Mouse (Mus musculus) ovary, postnatal 10 days (tissue): ENCODE data around the gene Ube4a.
"Not testable (repeated sequence)": the region's sequence is repeated elsewhere in the genome, so short reads cannot be mapped to it uniquely, and the experiment has no call there.

ENCODE experiments used
- DNase-seq: peaks from one replicate; pipeline ENCODE4 v3.0.0; 2022; ENCODE audit warnings: low spot score

The Ube4a gene

GRCm38 (mm10) chr9:44981104-44981503 is 15.7 kb upstream of the Ube4a start:
- no peak for DNase-seq

- no peak for DNase-seq
These were observed 14.8 kb upstream of the Ube4a start, which contains the start of gene Cd3g for GRCm38 (mm10) chr9:44980242-44980641. Cd3g (minus strand) TSS chr9:44980431.

DNA sequence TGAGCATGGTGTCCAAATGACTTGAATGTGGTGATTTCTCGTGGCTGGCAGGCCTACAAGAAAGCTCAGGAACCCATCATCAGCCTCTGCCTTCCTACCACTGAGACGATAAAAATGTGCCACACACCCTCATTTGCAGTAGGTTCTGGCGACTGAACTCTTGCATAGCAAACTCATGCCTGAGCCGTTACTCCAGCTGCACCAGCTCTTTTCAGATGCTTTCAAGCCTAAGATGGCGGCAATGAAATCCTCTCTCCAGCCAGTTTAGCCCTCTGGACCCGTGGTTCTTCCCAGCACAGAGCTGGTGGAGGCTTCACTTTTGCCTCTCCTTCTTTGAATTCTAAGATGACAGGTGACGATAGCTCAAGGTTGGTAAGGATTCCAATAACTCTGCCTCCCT is 14.4 kb upstream of the Ube4a start:
- DNase-seq = no peak

DNA sequence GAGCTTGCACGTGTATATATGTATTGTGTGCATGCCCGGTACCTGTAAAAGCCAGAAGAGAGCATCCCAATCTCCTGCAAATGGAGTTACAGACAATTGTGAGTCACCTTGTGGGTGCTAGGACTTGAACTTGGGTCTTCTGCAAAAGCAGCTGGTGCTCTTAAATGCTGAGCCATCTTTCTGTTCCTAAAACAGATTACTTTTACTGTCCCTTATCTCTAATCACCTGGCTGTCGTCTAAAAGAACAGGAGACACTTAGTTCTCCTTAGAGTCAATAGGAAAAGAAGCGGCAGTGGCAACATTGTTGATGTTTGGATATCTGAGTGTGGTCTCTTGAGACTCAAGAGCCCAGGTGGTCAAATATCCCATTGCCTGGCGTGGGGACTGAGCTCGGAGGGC is 12.4 kb upstream of the Ube4a start:
- DNase-seq = no peak

DNA sequence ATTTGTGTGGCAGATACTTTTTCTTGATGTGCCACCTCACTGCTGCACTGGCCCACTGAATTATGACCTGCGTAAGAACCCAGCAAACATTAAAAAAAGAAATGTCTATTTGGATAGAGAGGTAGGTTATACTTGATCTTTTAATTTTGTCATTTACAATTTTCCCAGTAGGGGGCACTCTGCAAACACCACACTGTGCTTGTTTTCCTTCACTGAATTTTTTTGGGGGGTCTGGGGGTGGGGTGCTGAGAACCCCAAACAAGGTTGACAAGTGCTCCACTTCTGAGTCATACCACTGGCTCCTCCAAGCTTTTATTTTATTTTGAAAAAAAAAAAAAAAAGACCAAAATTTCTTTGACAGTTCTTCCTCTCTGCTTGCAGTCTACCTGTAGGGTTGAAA is 4.0 kb upstream of the Ube4a start:
- no peak for DNase-seq

DNA sequence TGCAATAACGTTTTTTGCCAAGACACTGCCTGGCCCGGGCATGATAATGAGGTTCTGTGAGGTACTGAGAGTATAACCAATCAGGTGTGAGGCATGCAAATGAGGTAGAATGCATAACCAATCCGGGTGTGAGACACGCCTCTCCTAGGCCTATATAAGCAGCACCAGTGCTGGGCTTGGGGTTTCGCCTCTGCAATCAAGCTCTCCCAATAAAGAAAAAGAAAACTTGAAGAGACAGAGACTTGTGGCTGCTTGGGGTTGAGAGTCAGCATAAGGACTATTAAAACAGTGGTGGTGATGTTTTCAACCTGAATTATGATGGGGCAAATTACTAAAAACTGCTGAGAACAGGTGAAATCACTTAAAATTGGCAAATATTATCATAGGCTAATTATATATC is 2.4 kb upstream of the Ube4a start:
- not testable (repeated sequence) for DNase-seq

- DNase-seq = peak; percentile 9
These were observed 1.4 kb upstream of the Ube4a start for GRCm38 (mm10) chr9:44966815-44967242.

- no peak for DNase-seq
These were observed 550 bp upstream of the Ube4a start for GRCm38 (mm10) chr9:44965833-44966466.

GRCm38 (mm10) chr9:44954432-44954831 is 11.0 kb downstream of the Ube4a start:
- no peak for DNase-seq

- DNase-seq = no peak
These were observed 17.6 kb downstream of the Ube4a start for GRCm38 (mm10) chr9:44947836-44948235.

- DNase-seq = no peak
These were observed 19.2 kb downstream of the Ube4a start for GRCm38 (mm10) chr9:44946185-44946695.

GRCm38 (mm10) chr9:44942421-44942820 is 23.0 kb downstream of the Ube4a start:
- DNase-seq = no peak

DNA sequence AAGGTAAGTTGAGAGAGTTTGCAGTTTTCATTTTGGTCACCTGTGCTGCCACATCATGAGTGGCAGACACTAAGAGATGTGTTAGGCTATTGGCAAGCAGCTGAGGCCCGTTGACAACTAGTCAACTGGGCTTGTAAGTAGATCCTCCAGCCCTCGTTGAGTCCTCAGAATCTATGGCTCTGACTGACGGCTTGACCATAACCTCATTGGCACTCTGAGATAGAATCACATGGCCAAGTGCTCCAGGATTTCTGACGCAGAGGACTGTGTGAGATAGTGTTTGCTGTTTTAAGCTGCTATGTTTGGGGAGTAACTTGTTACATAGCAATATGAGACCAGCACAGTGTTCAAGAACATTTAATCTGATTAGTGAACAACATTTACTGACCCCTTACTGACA is 23.6 kb downstream of the Ube4a start:
- DNase-seq = no peak

DNA sequence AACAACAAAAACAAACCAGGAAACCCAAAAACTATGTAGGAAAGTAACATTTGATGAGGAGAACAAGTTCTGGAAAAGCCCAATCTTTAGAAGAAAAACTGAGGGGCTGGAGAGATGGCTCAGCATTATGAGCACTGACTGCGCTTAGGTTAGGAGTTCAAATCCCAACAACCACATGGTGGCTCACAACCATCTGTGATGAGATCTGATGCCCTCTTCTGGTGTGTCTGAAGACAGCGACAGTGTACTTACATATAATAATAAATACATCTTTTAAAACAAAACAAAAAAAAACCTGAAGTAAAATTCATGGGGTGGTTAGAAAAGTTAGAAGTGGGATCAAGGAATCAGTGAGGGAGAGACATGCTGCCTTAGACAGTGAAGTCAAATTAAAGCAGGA is 43.9 kb downstream of the Ube4a start:
- DNase-seq = no peak

GRCm38 (mm10) chr9:44921123-44921468 is 44.3 kb downstream of the Ube4a start:
- DNase-seq = peak; percentile 57

- DNase-seq = peak; percentile 68
These were observed 44.9 kb downstream of the Ube4a start, which contains the start of gene Atp5l for GRCm38 (mm10) chr9:44920374-44921122. Atp5l (minus strand) TSS chr9:44920742.

GRCm38 (mm10) chr9:44919606-44920005 is 45.8 kb downstream of the Ube4a start:
- no peak for DNase-seq

- DNase-seq = no peak
These were observed 49.2 kb downstream of the Ube4a start for GRCm38 (mm10) chr9:44916196-44916595.

DNA sequence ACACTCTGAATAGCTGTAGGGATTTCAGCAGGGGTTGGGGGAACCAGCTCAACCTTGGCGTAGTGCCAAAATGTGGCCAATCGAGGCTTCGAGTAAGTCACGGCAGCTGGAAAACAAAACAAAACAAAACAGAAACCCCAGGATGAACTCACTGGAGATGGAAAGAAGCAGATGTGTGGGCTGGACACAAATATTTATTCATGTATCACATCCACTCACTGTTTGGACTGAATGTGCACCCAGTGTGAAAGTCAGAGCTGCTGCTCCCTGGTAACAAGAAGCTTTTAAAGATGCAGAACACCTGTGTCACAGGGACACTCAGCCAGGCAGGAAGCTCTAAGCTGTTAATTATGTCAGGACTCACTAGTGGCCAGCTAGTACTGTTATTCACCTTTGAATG is 50.7 kb downstream of the Ube4a start:
- no peak for DNase-seq

GRCm38 (mm10) chr9:44911365-44911764 is 54.0 kb downstream of the Ube4a start:
- DNase-seq = no peak

DNA sequence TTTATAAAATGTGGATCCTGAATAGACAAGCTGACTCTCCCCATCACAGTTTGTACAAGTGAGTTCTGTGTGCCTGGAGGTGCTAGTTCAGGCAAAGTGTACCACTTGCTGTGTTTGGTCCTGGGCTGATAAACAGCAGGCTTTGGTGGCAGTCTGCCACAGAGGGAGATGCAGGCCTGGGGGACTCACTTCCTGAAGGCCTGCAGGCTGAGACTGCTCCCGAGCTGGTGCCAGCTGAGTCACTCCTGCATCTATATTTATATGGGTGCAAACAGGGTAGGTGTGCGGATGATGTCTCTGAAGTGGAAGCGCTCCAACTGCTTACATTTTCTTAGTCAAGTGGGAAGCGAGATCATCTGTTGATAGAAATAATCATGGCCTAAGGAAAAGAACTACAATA is 59.8 kb downstream of the Ube4a start:
- no peak for DNase-seq

DNA sequence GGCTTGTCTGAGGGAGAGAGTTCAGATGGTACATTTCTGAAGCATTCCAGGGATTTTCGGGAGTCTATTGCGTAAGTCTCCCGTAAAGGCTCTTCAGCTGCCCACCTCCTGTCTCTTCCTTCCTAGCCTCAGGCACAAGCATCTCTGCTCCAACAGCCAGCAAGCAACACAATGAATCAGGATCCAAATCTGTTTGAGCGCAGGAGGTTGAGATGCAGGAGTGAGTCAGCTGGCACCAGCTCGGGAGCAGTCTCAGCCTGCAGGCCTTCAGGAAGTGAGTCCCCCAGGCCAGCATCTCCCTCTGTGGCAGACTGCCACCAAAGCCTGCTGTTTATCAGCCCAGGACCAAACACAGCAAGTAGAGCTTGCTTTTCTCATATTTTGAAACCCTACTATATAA is 60.4 kb downstream of the Ube4a start:
- no peak for DNase-seq

GRCm38 (mm10) chr9:44903856-44904255 is 61.5 kb downstream of the Ube4a start:
- DNase-seq = no peak

- DNase-seq = no peak
These were observed 65.0 kb downstream of the Ube4a start for GRCm38 (mm10) chr9:44900402-44900801.
